Mouse (Mus musculus) forebrain, embryonic 12.5 days (tissue): ENCODE results near the gene Rex1bd. TPM values are rescaled to one million over a fixed set of nuclear protein-coding genes. Genes with fewer than 3 reads are reported as not detected.

Experiments used
- ATAC-seq: fragments of 200-750 bp; cut with Nextera tagmentation; 2 replicates; pipeline ENCODE4 v1.8.0; 2017; ENCODE audit warnings: moderate TSS enrichment; ENCODE audit not compliant: low FRiP score
- H3K27ac ChIP-seq: fragments of 300-500 bp; sonication (generic); 2 replicates; pipeline ENCODE4 v1.5.1; 2016; ENCODE audit warnings: mild to moderate bottlenecking
- H3K27me3 ChIP-seq: fragments of 300-500 bp; sonication (generic); 2 replicates; pipeline ENCODE4 v1.6.1; 2016; ENCODE audit warnings: mild to moderate bottlenecking
- H3K36me3 ChIP-seq: fragments of 300-500 bp; sonication (generic); replicated peaks from 2 replicates; pipeline ENCODE4 v1.6.1; 2016; ENCODE audit warnings: mild to moderate bottlenecking
- H3K4me1 ChIP-seq: fragments of 300-500 bp; sonication (generic); 2 replicates; pipeline ENCODE4 v1.6.1; 2016
- H3K4me2 ChIP-seq: fragments of 300-500 bp; sonication (generic); 2 replicates; pipeline ENCODE4 v1.6.1; 2016; ENCODE audit warnings: mild to moderate bottlenecking, moderate library complexity
- H3K4me3 ChIP-seq: fragments of 300-500 bp; sonication (generic); replicated peaks from 2 replicates; pipeline ENCODE4 v1.5.1; 2016; ENCODE audit warnings: mild to moderate bottlenecking
- H3K9ac ChIP-seq: fragments of 300-500 bp; sonication (generic); 2 replicates; pipeline ENCODE4 v1.6.1; 2016; ENCODE audit warnings: mild to moderate bottlenecking
- H3K9me3 ChIP-seq: fragments of 300-500 bp; sonication (generic); 2 replicates; pipeline ENCODE4 v1.6.1; 2016
- WGBS: fragments of 180-500 bp; shearing (Covaris S2); methylation state at CpG from one replicate; pipeline ENCODE4 v1.1.7; 2016; 5-methylcytosine and 5-hydroxymethylcytosine counted together
- polyA plus RNA-seq: library from polyadenylated mRNA; unstranded; fragments of >200 nt; fragmentation: Nextera tagmentation; extraction: Ambion mirVana; gene quantifications from 2 replicates; pipeline ENCODE4 v1.2.1, GENCODE M21; 2016

Rex1bd gene
- polyA plus RNA-seq, 1 experiment from 2014 or later = 126 TPM

- H3K4me2 ChIP-seq = no peak overlapping the region
- no peak overlapping the region for H3K4me3 ChIP-seq
- H3K36me3 ChIP-seq = no peaks in the 10 kb centered on the region; the same call in 1 of the 2 replicates
- H3K27ac ChIP-seq = no peak overlapping the region
- WGBS = 87% methylated on average over 4 of the region's 4 CpGs
- ATAC-seq = no peak
- no peaks in the 10 kb centered on the region for H3K27me3 ChIP-seq
- H3K4me1 ChIP-seq = peaks cover 11% of the 10 kb centered on the region; the same call in 1 of the 2 replicates
- H3K9ac ChIP-seq = no peak overlapping the region
- no peaks in the 10 kb centered on the region for H3K9me3 ChIP-seq
These were observed 40.2 kb downstream of the Rex1bd start for GRCm38 (mm10) chr8:70466305-70466704.

GRCm38 (mm10) chr8:70465701-70466100, 40.9 kb downstream of the Rex1bd start:
- Histone ChIP-seq H3K4me2 (no peak overlapping the region), H3K27ac (no peak overlapping the region), H3K4me3 (no peak overlapping the region), H3K9me3 (no peaks in the 10 kb centered on the region), H3K36me3 (no peaks in the 10 kb centered on the region; the same call in 1 of the 2 replicates), H3K9ac (no peak overlapping the region), H3K4me1 (peaks cover 11% of the 10 kb centered on the region; the same call in 1 of the 2 replicates), H3K27me3 (no peaks in the 10 kb centered on the region)
- 99% methylated on average over 4 of the region's 4 CpGs for WGBS
- ATAC-seq = no peak

DNA sequence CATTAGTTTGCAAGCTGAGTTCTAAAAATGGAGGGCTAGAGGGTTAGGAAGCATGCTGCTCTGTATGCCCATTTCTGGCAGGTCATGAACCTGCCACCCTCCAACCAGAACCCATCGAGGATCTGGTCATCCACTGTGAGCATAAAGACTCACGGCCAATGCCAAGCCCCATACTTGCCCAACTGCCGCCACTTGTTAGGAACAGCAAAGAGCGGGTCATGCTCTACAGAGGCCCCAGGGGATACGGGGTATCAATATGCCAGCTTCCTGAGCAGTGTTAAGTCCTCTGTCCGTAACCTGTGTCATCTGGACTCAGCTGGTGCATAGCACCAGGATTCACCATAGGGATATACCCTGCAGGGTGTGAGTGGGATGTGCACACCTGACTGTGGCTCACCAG, 42.4 kb downstream of the Rex1bd start:
- H3K4me2 ChIP-seq = no peak overlapping the region
- no peaks in the 10 kb centered on the region for H3K27me3 ChIP-seq
- H3K9me3 ChIP-seq = no peaks in the 10 kb centered on the region
- WGBS = 91% methylated on average over 6 of the region's 6 CpGs
- H3K4me3 ChIP-seq = no peak overlapping the region
- no peak overlapping the region for H3K9ac ChIP-seq
- no peak for ATAC-seq
- H3K36me3 ChIP-seq = no peaks in the 10 kb centered on the region; the same call in 1 of the 2 replicates
- H3K27ac ChIP-seq = no peak overlapping the region
- 0 out of 2 replicates have a peak, but pooled peaks cover 5% of the 10 kb centered on the region for H3K4me1 ChIP-seq

DNA sequence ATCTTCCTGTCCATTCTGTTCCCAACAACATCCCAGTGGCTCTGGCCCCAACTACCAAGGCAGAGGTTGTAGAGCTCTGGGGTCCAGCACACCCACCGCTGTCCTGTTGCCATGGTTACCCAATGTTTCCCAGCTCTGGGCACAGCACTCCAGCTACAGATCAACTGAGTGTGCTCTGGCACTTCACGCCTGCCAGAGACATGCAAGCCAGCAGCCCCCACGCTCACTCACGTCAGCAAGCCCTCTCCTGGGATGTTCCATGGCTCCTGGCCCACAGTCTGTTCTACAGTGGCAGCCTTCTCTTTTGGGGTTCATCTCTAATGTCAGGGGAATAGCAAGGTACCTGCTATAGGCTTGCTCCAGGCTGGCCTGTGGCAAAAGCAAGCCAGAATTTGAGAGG, 43.2 kb downstream of the Rex1bd start:
- Histone ChIP-seq H3K27me3 (no peaks in the 10 kb centered on the region), H3K4me1 (0 out of 2 replicates have a peak, but pooled peaks cover 5% of the 10 kb centered on the region), H3K9me3 (no peaks in the 10 kb centered on the region), H3K4me3 (no peak overlapping the region), H3K9ac (no peak overlapping the region), H3K27ac (no peak overlapping the region), H3K4me2 (no peak overlapping the region), H3K36me3 (no peaks in the 10 kb centered on the region; the same call in 1 of the 2 replicates)
- WGBS = 80% methylated on average over 4 of the region's 4 CpGs
- no peak for ATAC-seq

DNA sequence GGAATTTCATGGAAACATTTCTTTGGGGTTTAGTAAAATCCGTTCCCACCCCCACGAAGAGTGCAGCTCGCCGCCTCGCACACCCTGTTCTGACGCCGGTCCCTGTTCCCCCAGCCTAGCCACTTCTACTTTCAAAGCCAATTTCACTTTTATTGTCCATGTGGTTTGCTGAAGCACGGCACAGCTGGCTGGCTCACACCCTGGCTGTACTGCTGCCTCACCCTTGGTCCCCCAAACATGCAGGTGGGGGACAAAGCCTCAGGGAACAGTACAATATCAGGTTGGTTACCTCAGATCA, 44.1 kb downstream of the Rex1bd start:
- Histone ChIP-seq H3K36me3 (no peaks in the 10 kb centered on the region; the same call in 1 of the 2 replicates), H3K9ac (no peak overlapping the region), H3K4me2 (no peak overlapping the region), H3K9me3 (no peaks in the 10 kb centered on the region), H3K4me1 (0 out of 2 replicates have a peak, but pooled peaks cover 5% of the 10 kb centered on the region), H3K27ac (no peak overlapping the region), H3K4me3 (no peak overlapping the region), H3K27me3 (no peaks in the 10 kb centered on the region)
- 97% methylated on average over 8 of the region's 8 CpGs for whole genome bisulfite sequencing
- no peak for ATAC-seq

DNA sequence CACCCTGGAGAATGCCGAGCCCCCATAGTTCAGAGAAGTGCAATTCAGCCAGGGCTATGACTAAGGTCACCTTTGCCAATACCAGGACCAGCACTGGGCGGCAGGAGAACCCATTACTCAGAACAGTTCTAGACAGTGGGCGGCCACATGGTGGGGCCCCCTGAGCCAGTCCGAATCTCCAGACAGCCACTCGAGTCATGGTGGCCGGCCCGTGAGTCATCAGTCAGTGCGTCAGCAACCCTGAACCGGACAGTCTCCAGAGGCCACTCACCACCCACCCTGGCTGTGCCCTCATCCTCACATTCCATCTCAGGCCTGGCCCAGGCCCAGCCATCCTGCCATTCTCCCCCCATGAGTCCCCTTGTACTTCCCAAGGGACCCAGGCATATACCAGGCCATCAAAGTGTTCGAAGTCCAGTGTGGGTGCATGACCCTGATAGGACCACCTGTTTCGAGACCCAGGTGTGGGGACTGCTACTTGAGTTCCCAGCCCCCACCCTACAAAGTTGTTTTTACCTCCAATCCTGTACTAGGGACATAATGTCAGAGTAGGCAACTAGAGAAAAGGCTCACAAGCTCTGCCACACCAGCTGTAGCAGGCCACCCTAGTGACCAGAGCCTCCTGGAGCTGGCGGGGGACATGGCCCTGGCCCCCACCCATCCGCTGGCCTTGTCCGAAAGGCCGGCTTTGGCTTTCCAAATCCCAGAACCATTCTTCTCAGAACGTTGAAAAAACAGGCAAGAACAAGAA, 44.6 kb downstream of the Rex1bd start:
- Histone ChIP-seq H3K27ac (no peak overlapping the region), H3K4me2 (no peak overlapping the region), H3K4me3 (no peak overlapping the region), H3K9ac (no peak overlapping the region), H3K4me1 (0 out of 2 replicates have a peak, but pooled peaks cover 5% of the 10 kb centered on the region), H3K9me3 (no peaks in the 10 kb centered on the region), H3K36me3 (no peaks in the 10 kb centered on the region; the same call in 1 of the 2 replicates), H3K27me3 (no peaks in the 10 kb centered on the region)
- 91% methylated on average over 16 of the region's 16 CpGs for WGBS
- ATAC-seq = 0 out of 2 replicates have a peak, but pooled peaks have one; percentile 11

GRCm38 (mm10) chr8:70460606-70461005, 45.9 kb downstream of the Rex1bd start:
- H3K27ac ChIP-seq = no peak overlapping the region
- no peak overlapping the region for H3K4me2 ChIP-seq
- no peaks in the 10 kb centered on the region for H3K9me3 ChIP-seq
- no peaks in the 10 kb centered on the region; the same call in 1 of the 2 replicates for H3K36me3 ChIP-seq
- no peak overlapping the region for H3K9ac ChIP-seq
- 82% methylated on average over 9 of the region's 9 CpGs for WGBS
- ATAC-seq = no peak
- H3K4me3 ChIP-seq = no peak overlapping the region
- no peaks in the 10 kb centered on the region for H3K27me3 ChIP-seq
- H3K4me1 ChIP-seq = 0 out of 2 replicates have a peak, but pooled peaks cover 5% of the 10 kb centered on the region

DNA sequence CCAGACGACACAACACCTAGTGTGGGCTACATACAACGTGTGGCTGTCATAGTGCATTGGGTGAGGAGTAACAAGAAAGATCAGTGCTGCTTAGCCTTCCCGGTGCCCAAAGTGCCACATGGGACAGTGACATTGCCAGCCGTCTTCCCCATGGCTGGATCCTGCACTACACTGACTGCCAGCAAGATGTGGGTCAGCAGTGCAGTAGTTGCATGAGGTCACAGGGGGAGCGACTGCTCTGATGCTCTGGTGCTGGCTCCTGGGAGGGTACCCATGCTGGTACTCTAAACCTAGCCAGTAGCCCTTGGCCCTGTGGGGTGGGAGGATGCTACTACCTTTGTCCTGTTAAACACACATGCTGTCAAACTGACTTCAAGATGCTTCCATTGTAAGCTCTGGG, 46.4 kb downstream of the Rex1bd start:
- no peak overlapping the region for H3K4me3 ChIP-seq
- no peaks in the 10 kb centered on the region for H3K27me3 ChIP-seq
- 93% methylated on average over 5 of the region's 5 CpGs for WGBS

DNA sequence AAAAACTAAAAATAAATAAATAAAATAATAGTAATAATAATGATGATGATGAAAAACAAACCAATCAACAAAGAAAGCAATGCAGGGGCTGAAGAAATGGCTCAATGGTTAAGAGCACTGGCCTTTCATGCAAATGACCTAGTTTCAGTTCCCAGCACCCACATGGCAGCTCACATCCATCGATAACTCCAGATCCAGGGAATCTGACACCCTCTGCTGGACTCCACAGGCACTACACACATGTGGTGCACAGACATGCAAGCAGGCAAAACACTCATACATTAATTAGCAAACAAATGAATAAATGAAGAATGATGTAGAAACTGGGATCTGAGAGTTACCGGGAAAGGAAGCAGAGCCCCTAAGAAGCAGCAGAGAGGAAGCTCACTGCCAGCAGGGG, 46.9 kb downstream of the Rex1bd start:
- no peaks in the 10 kb centered on the region for H3K27me3 ChIP-seq
- no peak overlapping the region for H3K4me3 ChIP-seq
- no peak for ATAC-seq
- no peaks in the 10 kb centered on the region; the same call in 1 of the 2 replicates for H3K36me3 ChIP-seq
- H3K9ac ChIP-seq = no peak overlapping the region
- no peak overlapping the region for H3K4me2 ChIP-seq
- 96% methylated on average over 2 of the region's 2 CpGs for WGBS
- no peak overlapping the region for H3K27ac ChIP-seq
- 0 out of 2 replicates have a peak, but pooled peaks cover 5% of the 10 kb centered on the region for H3K4me1 ChIP-seq
- no peaks in the 10 kb centered on the region for H3K9me3 ChIP-seq

More for the DNA sequence above, 46.4 kb downstream of the Rex1bd start:
- Histone ChIP-seq H3K4me1 (0 out of 2 replicates have a peak, but pooled peaks cover 5% of the 10 kb centered on the region), H3K4me2 (no peak overlapping the region), H3K36me3 (no peaks in the 10 kb centered on the region; the same call in 1 of the 2 replicates), H3K9ac (no peak overlapping the region), H3K27ac (no peak overlapping the region), H3K9me3 (no peaks in the 10 kb centered on the region)
- ATAC-seq = no peak

GRCm38 (mm10) chr8:70458462-70458861, 48.1 kb downstream of the Rex1bd start:
- Histone ChIP-seq H3K4me1 (0 out of 2 replicates have a peak, but pooled peaks cover 2% of the 10 kb centered on the region), H3K4me3 (no peak overlapping the region), H3K9me3 (no peaks in the 10 kb centered on the region), H3K36me3 (no peaks in the 10 kb centered on the region), H3K27ac (no peak overlapping the region), H3K27me3 (no peaks in the 10 kb centered on the region), H3K9ac (no peak overlapping the region), H3K4me2 (no peak overlapping the region)
- ATAC-seq = no peak
- 83% methylated on average over 3 of the region's 3 CpGs for WGBS

DNA sequence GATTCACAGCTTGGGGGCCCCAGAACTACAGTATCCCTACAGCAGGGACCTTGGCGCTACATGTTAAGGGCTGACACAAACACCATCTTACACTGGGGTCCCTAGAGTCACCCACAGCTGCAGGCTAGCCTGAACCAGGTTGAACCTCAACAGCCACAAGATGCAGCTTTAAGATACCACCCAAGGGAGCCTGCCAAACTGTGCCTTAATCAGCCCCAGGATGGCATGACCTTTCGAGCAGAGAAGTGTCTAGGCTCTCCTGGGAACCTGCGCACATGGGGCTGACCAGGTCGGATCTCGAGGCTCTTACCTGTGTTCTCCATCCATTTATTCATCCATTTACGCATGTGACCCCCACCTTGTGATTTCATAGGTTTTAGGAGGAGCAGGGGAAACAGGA, 48.7 kb downstream of the Rex1bd start:
- Histone ChIP-seq H3K4me1 (no peaks in the 10 kb centered on the region), H3K9me3 (no peaks in the 10 kb centered on the region), H3K4me3 (no peak overlapping the region), H3K27ac (no peak overlapping the region), H3K4me2 (no peak overlapping the region), H3K36me3 (no peaks in the 10 kb centered on the region), H3K9ac (no peak overlapping the region), H3K27me3 (no peaks in the 10 kb centered on the region)
- WGBS = 89% methylated on average over 6 of the region's 6 CpGs
- no peak for ATAC-seq

GRCm38 (mm10) chr8:70456996-70457395, 49.6 kb downstream of the Rex1bd start:
- ATAC-seq = no peak
- Histone ChIP-seq H3K9me3 (no peaks in the 10 kb centered on the region), H3K4me3 (no peak overlapping the region), H3K36me3 (peaks cover 8% of the 10 kb centered on the region), H3K27ac (no peak overlapping the region), H3K9ac (no peak overlapping the region), H3K4me1 (no peaks in the 10 kb centered on the region), H3K4me2 (no peak overlapping the region), H3K27me3 (0 out of 2 replicates have a peak, but pooled peaks cover 4% of the 10 kb centered on the region)
- 100% methylated on average over 1 of the region's 1 CpGs for WGBS
